Mouse (Mus musculus): ENCODE results near the gene Ston2.

GRCm38 (mm10) chr12:91590716-91591115 lies 197.5 kb downstream of the Ston2 start:
- TF ChIP-seq GATA1 (IDR thresholded peaks at IDR 0.05; ENCODE audit: borderline replicate concordance, low read length) (no peak), FLI1 (IDR thresholded peaks at IDR 0.05; ENCODE audit: low read length) (no peak)
